Mouse (Mus musculus): ENCODE results near the gene Zfhx3.
A peak's percentile ranks its signal among the peaks of the same experiment; 100 is the strongest.

Gene Zfhx3

DNA sequence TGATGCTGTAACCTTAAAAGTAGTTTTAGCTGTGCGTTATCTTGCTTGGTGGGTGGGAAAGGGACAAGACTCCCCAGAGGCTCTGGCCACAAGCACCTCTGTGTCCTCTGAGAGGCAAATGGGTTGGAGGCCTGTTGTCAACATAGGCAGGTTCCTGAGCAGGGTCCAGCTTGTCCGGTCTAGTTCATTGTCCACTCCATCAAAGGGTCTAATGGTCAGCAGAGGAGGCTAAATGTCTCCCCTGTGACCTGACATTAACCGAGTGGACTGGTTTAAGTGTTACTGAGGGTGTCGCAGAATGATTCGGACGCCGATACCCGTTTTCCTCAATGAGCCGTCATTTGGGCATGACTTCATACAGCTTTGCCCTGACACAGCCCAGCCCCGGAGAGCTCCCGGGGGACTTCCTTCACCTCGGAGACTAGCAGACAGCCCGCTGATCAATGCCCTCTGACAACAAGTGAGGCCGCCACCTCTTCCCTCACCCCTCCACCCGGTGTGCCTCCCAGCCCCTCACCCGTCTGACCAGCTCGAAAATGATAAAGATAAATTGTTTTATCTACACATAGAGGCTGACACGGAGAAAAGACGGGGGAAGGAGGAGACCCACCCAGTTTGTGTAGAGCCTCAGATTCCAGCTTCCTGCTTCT, 298.7 kb downstream of the Zfhx3 start:
- peak; percentile 56 for DNase-seq (ENCODE audit: low spot score)

DNA sequence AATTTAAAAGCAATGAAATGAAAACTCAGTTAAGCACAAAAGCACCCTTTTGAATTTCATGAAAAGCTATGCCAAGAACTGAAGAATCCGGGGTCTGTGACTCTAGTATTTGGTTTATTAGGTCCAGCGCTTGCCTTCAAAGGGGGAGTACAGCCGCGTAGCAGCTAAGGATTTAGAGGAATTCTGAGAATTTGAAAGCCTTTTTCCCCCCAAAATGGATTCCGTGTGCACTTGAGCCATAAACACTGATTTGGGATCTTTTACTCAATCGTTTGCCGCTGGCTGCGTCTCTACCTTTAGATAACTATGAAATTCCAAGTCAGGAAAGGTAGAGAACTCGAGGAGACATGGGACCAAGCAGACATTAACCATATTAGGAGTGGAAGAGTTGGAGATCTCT, 300.8 kb downstream of the Zfhx3 start:
- peak; percentile 55 for DNase-seq (ENCODE audit: low spot score)

DNA sequence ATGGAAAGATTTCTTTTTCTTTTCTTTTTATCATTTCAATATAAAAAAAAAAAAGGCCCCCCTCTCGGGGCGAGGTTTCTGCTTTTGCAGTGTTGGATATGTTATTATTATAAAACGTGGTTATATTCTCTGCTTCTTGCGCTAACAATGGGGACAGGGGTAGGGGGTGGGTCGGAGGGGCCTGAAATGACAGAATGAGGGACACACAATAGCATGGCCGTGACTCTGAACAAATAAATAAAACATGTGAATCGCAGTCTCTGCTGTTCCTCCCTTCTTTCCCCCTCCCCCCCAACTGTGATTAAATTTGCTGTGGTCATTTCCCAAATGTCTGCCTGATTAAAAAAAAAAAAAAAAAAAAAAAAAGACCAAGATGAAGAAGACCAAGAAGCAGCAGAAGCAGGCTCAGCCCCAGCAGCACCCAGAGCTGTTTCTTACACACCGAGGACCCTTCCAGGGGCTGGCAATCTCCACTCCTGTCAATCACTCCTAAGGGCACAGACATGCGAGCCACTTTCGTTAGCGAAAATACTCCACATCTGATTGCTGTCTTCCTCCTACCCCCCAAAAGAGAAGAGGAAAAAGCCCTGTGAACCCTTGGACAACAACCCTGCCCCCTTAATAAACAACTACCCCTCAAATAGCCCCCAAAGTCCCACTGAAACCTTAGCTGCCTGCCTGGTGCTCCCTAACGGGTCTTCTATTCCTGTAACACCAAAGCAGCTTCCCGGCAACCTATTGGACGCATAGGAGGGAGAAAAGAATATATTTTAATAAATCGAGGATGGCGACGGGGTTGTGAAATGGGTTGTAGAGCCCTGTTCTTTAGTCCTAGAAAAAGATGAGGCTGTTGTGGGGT, 302.4 kb downstream of the Zfhx3 start:
- peak; percentile 28 for DNase-seq (ENCODE audit: low spot score)

DNA sequence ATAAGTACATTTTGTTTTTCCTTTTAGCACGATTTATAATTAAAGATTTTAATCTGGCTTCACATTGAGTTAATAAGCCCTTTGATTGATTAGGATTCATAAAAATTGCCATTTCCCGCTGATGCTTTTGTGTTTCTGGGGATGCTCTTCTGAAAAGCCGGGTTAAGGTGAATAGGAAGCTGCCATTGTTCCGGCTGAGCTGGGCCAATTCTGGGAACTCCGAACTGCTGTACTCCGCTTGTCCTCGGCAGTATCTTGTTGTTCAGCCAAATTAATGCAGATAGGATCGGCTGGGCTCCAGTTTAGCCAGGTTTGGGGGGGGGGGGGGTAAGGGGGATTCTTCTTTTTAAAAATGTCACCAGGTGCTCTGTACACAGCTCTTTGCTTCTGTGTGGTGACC, 303.1 kb downstream of the Zfhx3 start:
- DNase-seq (ENCODE audit: low spot score), result no peak

- DNase-seq (ENCODE audit: low spot score), result peak; percentile 22
Measured at GRCm38 (mm10) chr8:108246035-108246933, 303.8 kb downstream of the Zfhx3 start.

GRCm38 (mm10) chr8:108246934-108247417, 304.5 kb downstream of the Zfhx3 start:
- DNase-seq (ENCODE audit: low spot score), result no peak

- peak; percentile 57 for DNase-seq (ENCODE audit: low spot score)
Measured at GRCm38 (mm10) chr8:108264593-108265160, 322.2 kb downstream of the Zfhx3 start.

DNA sequence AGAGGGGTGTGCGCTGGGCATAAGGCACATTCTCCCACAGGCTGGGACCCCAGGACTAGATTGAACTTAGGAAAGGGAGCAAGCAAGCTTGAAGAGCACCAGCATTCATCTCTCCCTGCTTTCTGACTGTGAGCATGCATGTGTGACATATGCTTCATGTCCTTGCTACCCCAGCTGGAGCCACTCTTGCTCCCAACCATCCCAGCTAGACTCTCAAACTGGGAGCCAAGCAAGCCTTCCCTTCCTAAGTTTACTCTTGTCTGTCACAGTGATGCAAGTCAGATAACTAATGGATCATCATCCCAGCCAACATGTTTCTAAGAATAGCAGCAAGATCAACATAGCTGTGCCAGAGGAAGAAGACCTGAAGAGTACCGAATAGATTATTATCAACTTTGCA, 335.5 kb downstream of the Zfhx3 start:
- no peak for DNase-seq (ENCODE audit: low spot score)

DNA sequence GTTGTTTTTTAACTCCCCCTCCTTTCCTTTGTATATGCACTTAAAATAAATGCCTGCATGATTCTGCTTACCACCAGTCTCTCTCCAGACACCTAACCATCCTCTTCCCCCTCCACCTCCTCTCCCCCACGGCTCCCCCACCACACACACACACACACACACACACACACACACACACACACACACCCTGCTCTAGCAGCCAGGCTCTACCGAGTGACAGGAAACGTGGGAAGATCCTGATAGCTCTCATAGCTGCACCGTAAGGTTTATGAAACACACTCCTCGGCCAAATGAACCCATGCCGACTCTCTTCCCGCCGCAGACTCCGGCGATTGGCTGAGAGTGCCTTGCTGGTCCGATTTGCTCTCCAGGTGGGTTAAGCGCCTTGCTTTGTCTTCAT, 339.5 kb downstream of the Zfhx3 start:
- DNase-seq (ENCODE audit: low spot score), result no peak

GRCm38 (mm10) chr8:108286117-108286516, 343.7 kb downstream of the Zfhx3 start:
- no peak for DNase-seq (ENCODE audit: low spot score)

DNA sequence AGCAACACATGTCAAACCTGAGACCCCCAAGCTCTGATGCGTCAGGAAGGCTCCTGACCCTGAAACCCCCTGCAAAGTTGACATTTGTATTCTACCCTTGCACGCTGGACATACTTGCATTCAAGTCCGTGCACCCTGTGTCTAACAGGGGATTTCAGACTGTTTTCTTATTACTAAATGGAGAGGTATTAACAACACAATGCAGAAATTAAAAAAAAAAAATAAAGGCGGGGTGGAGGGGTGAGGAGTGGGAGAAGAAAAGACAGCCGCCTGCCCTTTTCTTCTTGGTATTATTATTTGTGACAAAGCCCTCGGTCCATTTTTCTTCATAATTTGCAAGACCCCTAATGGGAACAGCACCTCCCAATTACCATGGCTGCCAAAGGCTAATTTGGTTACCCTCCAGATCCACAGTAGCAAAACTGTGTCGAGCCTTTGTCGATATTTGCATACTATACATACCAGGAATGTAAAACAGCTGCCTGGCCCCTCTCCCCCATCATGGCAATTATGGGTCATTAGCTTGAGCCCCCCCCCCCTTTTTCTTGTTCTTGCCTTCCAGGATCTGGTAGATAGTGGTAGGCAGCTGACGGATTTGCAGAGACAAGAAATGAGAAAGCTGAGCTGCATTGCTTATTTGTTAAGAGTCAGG, 358.6 kb downstream of the Zfhx3 start:
- no peak for DNase-seq (ENCODE audit: low spot score)

- no peak for DNase-seq (ENCODE audit: low spot score)
Measured at GRCm38 (mm10) chr8:108301654-108302053, 359.2 kb downstream of the Zfhx3 start.

DNA sequence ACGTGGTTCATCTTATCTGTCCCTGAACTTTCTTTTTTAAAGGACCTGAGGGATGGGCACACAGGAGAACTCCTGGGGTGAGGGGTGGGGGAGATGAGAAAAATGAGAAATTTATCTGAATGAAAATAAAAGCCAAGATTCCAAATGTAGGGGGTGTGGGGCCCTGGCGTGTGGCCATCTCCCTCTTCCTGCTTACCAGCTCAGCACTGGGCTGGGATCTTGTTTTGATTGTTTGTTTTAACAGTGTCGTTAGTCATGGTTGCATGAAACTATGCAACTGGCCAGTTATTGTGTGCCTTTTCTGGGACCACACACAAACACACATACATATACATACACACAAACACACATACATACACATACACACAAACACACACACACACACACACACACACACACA, 362.9 kb downstream of the Zfhx3 start:
- DNase-seq (ENCODE audit: low spot score), result no peak

DNA sequence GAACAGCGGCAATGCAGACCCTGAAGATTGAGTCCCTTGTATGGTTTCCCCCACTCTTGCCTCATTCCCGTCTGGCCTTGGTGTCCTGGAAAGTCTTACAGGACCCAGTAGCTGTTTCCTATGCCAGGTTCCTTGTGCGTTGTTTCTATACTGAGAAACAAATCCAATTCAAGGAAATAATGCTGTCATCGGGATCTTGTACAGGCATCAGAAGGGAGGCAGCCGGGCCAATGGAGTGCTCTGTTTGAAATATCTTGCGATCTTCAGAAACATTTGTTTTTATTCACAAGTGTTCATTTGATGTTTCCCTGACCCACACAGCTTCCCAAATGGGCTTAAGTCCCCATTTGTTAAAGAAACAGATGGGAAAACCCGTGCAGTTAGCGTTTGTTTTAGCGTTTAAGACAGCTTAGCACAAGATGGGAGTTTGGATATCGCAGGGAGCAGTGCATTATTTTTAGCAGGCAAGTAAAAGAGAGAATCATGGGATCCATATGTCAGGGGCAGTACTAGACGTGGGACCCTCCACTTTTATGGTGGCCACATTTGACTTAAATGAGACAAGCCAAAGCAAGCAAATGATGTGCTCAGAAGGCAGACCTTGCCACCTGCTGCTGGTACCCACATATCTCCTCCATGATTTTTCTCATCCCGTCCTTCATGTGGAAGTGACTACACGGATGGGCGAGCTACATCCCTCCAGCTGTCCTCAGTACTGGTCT, 367.2 kb downstream of the Zfhx3 start:
- DNase-seq (ENCODE audit: low spot score), result no peak

DNA sequence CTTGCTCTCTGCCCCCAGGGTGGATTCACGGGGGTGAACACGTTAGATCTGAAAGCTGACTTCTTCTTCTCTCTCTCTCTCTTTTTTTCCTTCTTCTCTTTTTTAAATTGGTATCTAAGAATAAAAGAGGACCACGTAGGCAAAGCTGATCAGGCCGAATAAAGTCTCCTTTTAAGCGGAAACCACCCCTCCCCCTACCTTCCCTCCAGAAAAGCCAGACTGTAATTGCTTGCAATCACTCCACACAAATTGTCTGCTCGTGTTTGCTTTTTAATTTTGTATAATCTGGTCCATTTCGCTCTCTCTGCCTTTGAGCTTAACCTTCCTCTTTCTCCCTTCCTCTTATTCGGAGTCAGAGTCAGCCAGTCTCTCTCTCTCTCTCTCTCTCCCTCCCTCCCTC, 372.6 kb downstream of the Zfhx3 start:
- DNase-seq (ENCODE audit: low spot score), result no peak

DNA sequence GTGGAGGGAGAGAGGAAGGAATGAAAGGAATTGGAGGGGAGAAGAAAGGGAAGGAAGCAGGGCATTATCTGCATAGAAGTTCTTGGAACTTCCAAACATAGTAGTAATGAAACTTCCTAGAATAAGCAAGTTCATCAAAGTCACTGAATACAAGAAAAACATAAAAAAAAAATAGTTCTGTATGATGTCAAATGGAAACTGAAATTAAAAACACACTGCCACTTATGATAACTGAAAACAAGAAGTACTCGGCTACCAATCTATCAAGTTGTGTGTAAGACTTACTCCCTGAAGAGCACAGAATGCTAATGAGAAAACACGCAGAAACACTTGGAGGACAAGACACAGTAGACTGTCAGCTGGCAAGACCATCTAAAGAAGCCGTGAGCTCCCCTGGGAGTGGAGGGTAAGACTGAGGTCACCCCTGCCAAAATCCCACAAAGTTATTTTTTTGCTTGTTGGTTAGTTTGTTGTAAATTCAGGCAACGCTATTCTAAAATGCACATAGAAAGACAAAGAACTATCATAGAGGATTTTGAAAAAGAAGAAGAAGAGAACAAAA, 375.2 kb downstream of the Zfhx3 start:
- no peak for DNase-seq (ENCODE audit: low spot score)

DNA sequence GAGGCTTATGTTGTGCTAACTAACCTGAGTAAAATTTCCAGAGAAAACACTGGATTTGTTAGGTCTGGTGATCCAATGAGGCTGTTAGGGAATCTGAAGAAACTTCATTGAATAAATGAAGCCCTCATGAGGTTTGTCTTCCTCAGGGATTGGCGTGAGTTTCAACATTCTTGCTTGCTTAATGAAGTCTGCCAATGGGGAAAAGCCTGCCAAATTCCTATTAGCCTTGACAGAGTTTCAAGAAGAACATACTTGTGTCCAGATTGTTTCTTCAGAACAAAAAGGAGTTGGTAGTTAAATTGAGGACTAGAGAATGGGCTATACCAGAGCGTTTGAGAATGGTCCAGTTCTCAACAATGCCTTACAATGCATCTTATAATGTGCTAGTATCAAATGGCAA, 385.3 kb downstream of the Zfhx3 start:
- no peak for DNase-seq (ENCODE audit: low spot score)

- DNase-seq (ENCODE audit: low spot score), result no peak
Measured at GRCm38 (mm10) chr8:108348352-108348751, 405.9 kb downstream of the Zfhx3 start.

DNA sequence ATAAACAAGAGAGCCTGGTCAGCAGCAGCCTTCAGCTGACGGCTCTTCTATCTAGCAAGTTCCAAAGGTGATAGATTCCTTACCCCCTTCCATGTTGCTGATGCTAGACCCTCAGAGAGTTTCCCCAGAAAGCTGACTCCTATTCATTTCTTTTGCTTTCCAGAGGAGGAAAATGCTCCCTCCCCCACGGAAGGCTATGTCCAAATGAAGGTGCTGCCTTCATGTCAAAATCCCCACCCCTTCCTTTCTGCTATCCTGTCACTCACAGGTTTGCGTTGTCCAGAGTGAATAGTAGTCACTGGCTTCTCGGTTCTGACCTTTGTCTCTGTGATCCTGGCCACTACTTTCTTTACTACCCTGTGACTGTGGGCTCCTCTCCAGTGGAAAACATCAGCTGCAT, 406.3 kb downstream of the Zfhx3 start:
- DNase-seq (ENCODE audit: low spot score), result no peak

DNA sequence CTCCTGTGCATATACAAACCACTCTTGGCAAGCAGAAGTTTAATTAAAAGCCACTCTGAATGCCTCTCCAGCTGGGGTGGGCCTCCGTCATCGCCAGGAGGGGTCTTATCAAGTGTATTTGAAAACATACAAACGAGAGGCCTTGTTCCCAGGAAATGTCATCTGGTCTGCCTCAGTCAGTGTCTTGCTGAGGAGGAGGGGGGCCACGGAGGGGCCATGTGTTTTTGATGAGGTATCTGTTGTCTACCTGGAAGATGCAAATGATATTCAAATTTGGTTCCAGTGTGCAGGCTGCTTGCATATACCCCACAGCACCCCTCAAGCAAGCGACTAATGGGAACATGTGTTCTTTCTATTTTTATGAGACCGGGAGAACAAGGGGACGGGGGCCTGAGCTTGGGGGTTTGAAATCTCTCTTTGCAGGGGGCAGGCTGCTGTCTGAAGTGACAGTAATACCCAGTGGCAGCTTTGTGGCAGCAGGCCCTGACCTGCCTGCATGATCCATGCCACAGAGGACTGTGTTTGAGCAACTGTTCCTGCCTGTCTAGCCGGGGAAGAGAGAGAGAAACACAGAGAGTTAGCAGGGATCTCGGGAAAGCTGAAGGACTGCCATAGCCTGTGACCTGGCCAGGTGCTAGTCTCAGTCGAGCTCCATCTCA, 412.8 kb downstream of the Zfhx3 start:
- no peak for DNase-seq (ENCODE audit: low spot score)

Measured in embryo, embryonic 10 days (tissue).